Mouse (Mus musculus): ENCODE data around the gene Ctnnbl1.
A peak's percentile ranks its signal among the peaks of the same experiment; 100 is the strongest.

Gene Ctnnbl1

GRCm38 (mm10) chr2:157877967-157878366 lies 140.8 kb downstream of the Ctnnbl1 start:
- no peak for DNase-seq

GRCm38 (mm10) chr2:157881939-157882338 lies 144.7 kb downstream of the Ctnnbl1 start:
- DNase-seq, result no peak

- DNase-seq, result no peak
Measured at GRCm38 (mm10) chr2:157887275-157888025, 150.2 kb downstream of the Ctnnbl1 start.

- no peak for DNase-seq
Measured at GRCm38 (mm10) chr2:157891166-157891565, 154.0 kb downstream of the Ctnnbl1 start.

GRCm38 (mm10) chr2:157897131-157897530 lies 159.9 kb downstream of the Ctnnbl1 start:
- no peak for DNase-seq

GRCm38 (mm10) chr2:157913204-157913636 lies 176.0 kb downstream of the Ctnnbl1 start:
- DNase-seq, result peak; percentile 67 to 71

- DNase-seq, result no peak
Measured at GRCm38 (mm10) chr2:157913705-157914104, 176.5 kb downstream of the Ctnnbl1 start.

GRCm38 (mm10) chr2:157914105-157914764 lies 177.0 kb downstream of the Ctnnbl1 start, which contains the start of gene Vstm2l:
Gene Vstm2l (plus strand): TSS chr2:157914653.
- peak in 1 of 2 experiments; percentile 8 for DNase-seq

- peak in 1 of 2 experiments; percentile 9 for DNase-seq
Measured at GRCm38 (mm10) chr2:157914889-157915517, 177.8 kb downstream of the Ctnnbl1 start.

- DNase-seq, result no peak
Measured at GRCm38 (mm10) chr2:157918529-157918928, 181.3 kb downstream of the Ctnnbl1 start.

GRCm38 (mm10) chr2:157921551-157921950 lies 184.3 kb downstream of the Ctnnbl1 start:
- no peak for DNase-seq

GRCm38 (mm10) chr2:157923406-157923805 lies 186.2 kb downstream of the Ctnnbl1 start:
- DNase-seq, result no peak

GRCm38 (mm10) chr2:157924504-157924903 lies 187.3 kb downstream of the Ctnnbl1 start:
- no peak for DNase-seq

GRCm38 (mm10) chr2:157926502-157926901 lies 189.3 kb downstream of the Ctnnbl1 start:
- no peak for DNase-seq

GRCm38 (mm10) chr2:157926927-157927326 lies 189.7 kb downstream of the Ctnnbl1 start:
- no peak for DNase-seq

GRCm38 (mm10) chr2:157927397-157927796 lies 190.2 kb downstream of the Ctnnbl1 start:
- no peak for DNase-seq

- DNase-seq, result no peak
Measured at GRCm38 (mm10) chr2:157927815-157928214, 190.6 kb downstream of the Ctnnbl1 start.

- DNase-seq, result no peak
Measured at GRCm38 (mm10) chr2:157932655-157933054, 195.5 kb downstream of the Ctnnbl1 start.

- no peak for DNase-seq
Measured at GRCm38 (mm10) chr2:157935444-157936171, 198.4 kb downstream of the Ctnnbl1 start.

GRCm38 (mm10) chr2:157936676-157937075 lies 199.5 kb downstream of the Ctnnbl1 start:
- DNase-seq, result no peak

- DNase-seq, result no peak
Measured at GRCm38 (mm10) chr2:157940586-157941185, 203.5 kb downstream of the Ctnnbl1 start.
